Mouse (Mus musculus): ENCODE results near the gene Slfn8. TPM values are rescaled to one million over a fixed set of nuclear protein-coding genes. Genes with fewer than 3 reads are reported as not detected.

The Slfn8 gene
- polyA plus RNA-seq (2012; rRNA removed), result 0.23 and 0.30 TPM in 2 replicates

GRCm38 (mm10) chr11:83020621-83021020 lies at the start of gene Slfn8:
Gene Slfn8, minus strand, starts transcription at chr11:83020810.

GRCm38 (mm10) chr11:83064946-83065345 lies 44.3 kb upstream of the Slfn8 start, which contains the start of gene Slfn2:
Gene Slfn2, plus strand, starts transcription at chr11:83065112.

GRCm38 (mm10) chr11:82991469-82992166 lies 29.0 kb downstream of the Slfn8 start, which contains the start of gene Slfn9:
Gene Slfn9, minus strand, starts transcription at chr11:82991830.

Other genes starting within 250 kb of the Slfn8 start
- 9.1 and 11.4 TPM in 2 replicates for gene Lig3, start 239.7 kb downstream of the Slfn8 start, polyA plus RNA-seq (2012; rRNA removed)
- gene Rffl, start 149.6 kb downstream of the Slfn8 start, polyA plus RNA-seq (2012; rRNA removed), result 17.8 and 21.8 TPM in 2 replicates
- gene Rad51d, start 130.2 kb downstream of the Slfn8 start, polyA plus RNA-seq (2012; rRNA removed), result 16.4 and 16.5 TPM in 2 replicates
- 0.47 and 0.56 TPM in 2 replicates for gene Fndc8, start 128.7 kb downstream of the Slfn8 start, polyA plus RNA-seq (2012; rRNA removed)
- 35.4 and 36.8 TPM in 2 replicates for gene Nle1, start 112.4 kb downstream of the Slfn8 start, polyA plus RNA-seq (2012; rRNA removed)
- gene Unc45b, start 110.3 kb downstream of the Slfn8 start, polyA plus RNA-seq (2012; rRNA removed), result 1.0 and 1.6 TPM in 2 replicates
- gene Slfn5, start 69.5 kb downstream of the Slfn8 start, polyA plus RNA-seq (2012; rRNA removed), result 0.74 and 2.1 TPM in 2 replicates
- 0.97 and 1.2 TPM in 2 replicates for gene Slfn9, start 29.0 kb downstream of the Slfn8 start, polyA plus RNA-seq (2012; rRNA removed)
- 2.1 and 2.2 TPM in 2 replicates for gene Slfn2, start 44.3 kb upstream of the Slfn8 start, polyA plus RNA-seq (2012; rRNA removed)
- gene Slfn1, start 96.0 kb upstream of the Slfn8 start, polyA plus RNA-seq (2012; rRNA removed), result 0.15 and 0.20 TPM in 2 replicates
- gene Slfn4, start 154.4 kb upstream of the Slfn8 start, polyA plus RNA-seq (2012; rRNA removed), result 5.8 and 10.8 TPM in 2 replicates
- gene Slfn3, start 170.5 kb upstream of the Slfn8 start, polyA plus RNA-seq (2012; rRNA removed), result 0.07 and 0.15 TPM in 2 replicates